Mouse (Mus musculus): ENCODE results near the gene Atp7b. TPM values are rescaled to one million over a fixed set of nuclear protein-coding genes. Genes with fewer than 3 reads are reported as not detected.
A peak's percentile ranks its signal among the peaks of the same experiment; 100 is the strongest.

Atp7b gene
- polyA plus RNA-seq, 1 experiment from 2014 or later = 1.9 TPM

DNA sequence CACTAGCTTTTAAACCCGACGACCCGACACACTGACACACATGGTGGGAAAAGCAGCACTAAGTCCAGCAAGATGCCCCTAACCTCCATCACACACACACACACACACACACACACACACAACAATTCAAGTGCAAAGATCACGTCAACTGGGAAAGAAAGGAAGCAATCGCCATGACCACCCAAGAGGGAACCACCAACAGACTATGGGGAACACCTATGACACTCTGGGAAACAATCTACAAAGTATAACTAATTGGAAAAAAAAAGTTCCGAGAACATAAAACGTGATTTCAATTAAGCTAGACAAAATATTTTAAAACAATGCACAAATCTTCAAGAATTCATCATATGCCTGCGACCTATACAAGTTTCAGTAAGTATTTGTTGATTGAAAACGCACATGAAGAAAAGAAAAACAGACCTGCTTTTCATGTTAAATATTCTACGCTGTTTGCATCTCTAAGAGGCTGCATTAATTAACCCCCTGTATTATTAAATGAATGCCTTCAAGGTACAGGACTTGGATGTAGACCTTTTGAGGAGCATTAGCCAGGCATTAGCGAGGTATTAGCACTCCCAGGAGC is 859 bp downstream of the Atp7b start:
- Histone ChIP-seq H3K4me1 (ENCODE audit: insufficient read depth) (no peaks in the 10 kb centered on the region; the same call in 1 of the 2 replicates), H3K9me3 (ENCODE audit: low read depth, low read length) (no peaks in the 10 kb centered on the region), H3K4me2 (peak overlapping the region; percentile 75), H3K36me3 (ENCODE audit: insufficient read depth) (peaks cover 16% of the 10 kb centered on the region), H3K9ac (peak overlapping the region; percentile 61), H3K27ac (ENCODE audit: low read depth) (no peak overlapping the region), H3K4me3 (ENCODE audit: low read depth, low read length) (peak overlapping the region; percentile 66), H3K27me3 (ENCODE audit: insufficient read depth, low read length) (peaks cover 22% of the 10 kb centered on the region)
- ATAC-seq (ENCODE audit: insufficient read depth) (no peak), DNase-seq (no peak)
- TF ChIP-seq CTCF (IDR thresholded peaks at IDR 0.05; ENCODE audit: low read depth) = no peak
- WGBS = 46% methylated on average over 11 of the region's 11 CpGs

DNA sequence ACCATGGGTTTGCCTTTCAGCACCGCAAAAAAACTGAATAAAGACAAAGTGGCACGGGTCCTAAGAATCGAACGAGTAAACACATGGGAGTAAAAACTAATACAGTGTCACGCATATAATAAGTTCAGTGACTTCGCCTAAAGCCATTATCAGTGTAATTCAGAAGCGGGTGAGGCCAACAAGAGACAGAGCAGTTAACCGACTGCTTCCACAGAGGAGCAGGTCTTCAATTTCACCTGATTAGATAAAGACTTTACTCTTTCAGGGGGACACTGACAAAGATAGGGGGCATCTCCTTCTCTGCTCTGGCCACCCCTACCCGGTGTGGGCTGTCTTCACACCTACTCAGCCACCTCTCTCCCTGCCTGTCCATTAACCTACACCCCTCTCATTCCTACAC is 1.7 kb downstream of the Atp7b start:
- no peaks in the 10 kb centered on the region for H3K9me3 ChIP-seq (ENCODE audit: low read depth, low read length)
- 58% methylated on average over 9 of the region's 9 CpGs for WGBS
- TF ChIP-seq CTCF (IDR thresholded peaks at IDR 0.05; ENCODE audit: low read depth) = no peak
- H3K27ac ChIP-seq (ENCODE audit: low read depth) = no peak overlapping the region
- peaks cover 7% of the 10 kb centered on the region; the same call in 1 of the 2 replicates for H3K36me3 ChIP-seq (ENCODE audit: insufficient read depth)
- H3K4me3 ChIP-seq (ENCODE audit: low read depth, low read length) = no peak overlapping the region
- H3K4me2 ChIP-seq = no peak overlapping the region
- H3K27me3 ChIP-seq (ENCODE audit: insufficient read depth, low read length) = peaks cover 22% of the 10 kb centered on the region
- H3K4me1 ChIP-seq (ENCODE audit: insufficient read depth) = no peaks in the 10 kb centered on the region; the same call in 1 of the 2 replicates
- DNase-seq (no peak), ATAC-seq (ENCODE audit: insufficient read depth) (no peak)
- H3K9ac ChIP-seq = no peak overlapping the region

DNA sequence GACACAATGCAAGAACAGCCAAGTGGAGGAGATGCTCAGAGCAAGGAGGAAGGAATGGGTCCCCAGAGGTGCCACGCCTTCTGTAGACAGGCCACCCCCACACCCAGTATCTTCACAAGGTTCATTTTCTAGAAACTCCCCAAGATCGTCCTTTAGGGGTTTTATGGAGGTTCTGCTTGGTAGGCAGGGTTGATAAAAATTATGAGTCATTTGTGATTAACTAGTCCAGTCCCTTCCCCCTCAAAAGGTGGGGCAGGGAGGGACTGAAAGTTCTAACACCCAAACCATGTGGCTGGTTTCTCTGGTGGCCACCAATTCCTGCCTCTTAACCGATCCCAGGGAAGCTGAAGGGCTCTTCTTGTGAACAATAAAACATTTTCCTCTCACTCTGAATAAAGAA is 3.3 kb downstream of the Atp7b start:
- H3K4me3 ChIP-seq (ENCODE audit: low read depth, low read length) = no peak overlapping the region
- H3K4me1 ChIP-seq (ENCODE audit: insufficient read depth) = no peaks in the 10 kb centered on the region; the same call in 1 of the 2 replicates
- H3K9me3 ChIP-seq (ENCODE audit: low read depth, low read length) = no peaks in the 10 kb centered on the region
- H3K27me3 ChIP-seq (ENCODE audit: insufficient read depth, low read length) = peaks cover 22% of the 10 kb centered on the region
- 71% methylated on average over 3 of the region's 3 CpGs for WGBS
- no peak overlapping the region for H3K9ac ChIP-seq
- ATAC-seq (ENCODE audit: insufficient read depth) (no peak), DNase-seq (no peak)
- no peaks in the 10 kb centered on the region for H3K36me3 ChIP-seq (ENCODE audit: insufficient read depth)
- H3K27ac ChIP-seq (ENCODE audit: low read depth) = no peak overlapping the region
- no peak for TF ChIP-seq CTCF (IDR thresholded peaks at IDR 0.05; ENCODE audit: low read depth)
- no peak overlapping the region for H3K4me2 ChIP-seq

DNA sequence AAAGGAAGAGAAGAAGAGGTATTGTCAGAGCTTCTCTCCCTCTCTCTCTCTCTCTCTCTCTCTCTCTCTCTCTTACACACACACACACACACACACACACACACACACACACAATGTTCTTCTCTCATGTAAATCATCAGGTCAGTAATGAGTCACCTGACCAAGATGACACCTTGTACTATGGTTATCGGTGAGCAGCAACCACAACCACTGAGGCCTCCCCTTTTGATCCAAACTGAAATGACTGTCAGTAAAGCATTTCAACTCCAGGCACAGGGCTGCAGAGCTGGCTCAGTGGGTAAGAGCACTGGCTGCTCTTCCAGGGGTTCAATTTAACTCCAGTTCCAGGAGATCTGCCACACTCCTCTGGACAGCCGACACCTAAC is 4.6 kb downstream of the Atp7b start:
- Histone ChIP-seq H3K4me3 (ENCODE audit: low read depth, low read length) (no peak overlapping the region), H3K27ac (ENCODE audit: low read depth) (no peak overlapping the region), H3K9me3 (ENCODE audit: low read depth, low read length) (no peaks in the 10 kb centered on the region), H3K9ac (no peak overlapping the region), H3K4me2 (no peak overlapping the region), H3K27me3 (ENCODE audit: insufficient read depth, low read length) (peaks cover 22% of the 10 kb centered on the region), H3K4me1 (ENCODE audit: insufficient read depth) (no peaks in the 10 kb centered on the region; the same call in 1 of the 2 replicates), H3K36me3 (ENCODE audit: insufficient read depth) (no peaks in the 10 kb centered on the region)
- DNase-seq = no peak
- no peak for ATAC-seq (ENCODE audit: insufficient read depth)
- WGBS = 90% methylated on average over 2 of the region's 2 CpGs
- no peak for TF ChIP-seq CTCF (IDR thresholded peaks at IDR 0.05; ENCODE audit: low read depth)

DNA sequence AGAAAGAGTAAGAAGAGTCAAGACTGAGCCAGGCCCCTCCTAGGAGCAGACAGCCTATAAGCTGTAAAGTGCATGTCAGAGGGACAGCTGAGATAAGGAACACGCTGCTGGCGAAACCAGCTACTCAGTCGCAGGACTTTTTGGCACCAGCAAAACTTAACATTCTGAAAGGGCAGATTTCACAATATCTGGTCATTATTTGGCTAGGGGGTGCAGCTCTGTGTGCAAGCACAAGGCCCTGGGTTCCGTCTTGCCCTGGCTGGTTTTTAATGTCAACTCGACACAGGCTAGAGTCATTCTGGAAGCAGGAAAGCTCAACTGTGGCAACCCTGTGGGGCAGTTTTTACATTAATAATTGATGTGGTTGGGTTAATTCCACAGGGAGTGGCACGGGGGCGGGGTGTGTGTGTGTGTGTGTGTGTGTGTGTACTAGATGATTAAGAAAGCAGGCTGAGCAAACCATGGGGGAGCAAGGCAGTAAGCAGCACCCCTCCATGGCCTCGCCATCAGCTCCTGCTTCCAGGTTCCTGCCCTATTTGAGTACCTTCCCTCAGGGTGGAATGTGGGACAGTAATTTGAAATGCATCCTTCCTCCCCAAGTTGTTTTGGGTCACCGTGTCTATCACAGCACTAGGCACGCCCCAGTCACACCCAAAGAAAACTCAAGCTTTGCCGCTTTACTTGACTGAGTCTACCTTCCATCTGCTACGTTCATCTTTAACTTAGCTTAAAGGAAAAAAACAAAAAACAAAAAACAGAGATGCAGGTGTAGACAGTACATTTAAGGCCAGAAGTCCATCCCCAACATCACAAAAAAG is 5.2 kb downstream of the Atp7b start:
- WGBS = 62% methylated on average over 12 of the region's 12 CpGs
- ATAC-seq (ENCODE audit: insufficient read depth) = peak; percentile 56; the same call in 1 of the 2 replicates

DNA sequence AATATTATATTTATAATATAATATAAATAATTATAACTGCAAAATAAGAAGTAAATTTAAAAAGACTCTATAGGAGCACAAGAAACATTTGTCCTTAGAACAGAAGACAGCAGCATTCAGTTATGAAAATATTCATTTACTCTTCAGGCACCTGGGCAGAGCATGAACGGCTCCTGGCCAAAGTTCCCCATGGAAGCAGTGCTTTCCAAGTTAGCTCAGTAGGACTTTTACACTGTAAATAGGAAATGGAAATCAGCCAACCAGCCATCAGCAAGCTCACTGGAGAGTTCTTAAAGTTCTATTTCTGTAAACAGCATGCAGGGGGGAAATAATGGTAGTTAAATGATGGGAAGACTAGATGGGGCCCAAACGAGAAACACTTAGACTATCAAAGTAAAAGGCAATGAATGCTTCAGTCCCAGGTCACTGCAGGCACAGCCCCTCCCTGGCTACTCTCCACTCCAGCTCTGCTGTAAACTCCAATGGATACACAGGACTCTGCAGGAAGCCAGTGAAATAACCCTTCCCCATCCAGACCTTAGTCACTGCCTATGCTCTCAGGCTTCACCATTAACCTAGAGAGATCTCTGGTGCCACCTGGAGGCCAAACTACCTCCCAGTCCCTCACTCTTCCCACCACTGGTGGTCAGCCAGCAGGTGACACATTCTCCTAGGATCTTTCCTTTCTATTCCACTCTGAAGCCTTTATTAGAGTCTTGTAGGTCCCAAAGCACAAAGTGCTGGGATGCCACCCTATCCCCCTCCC is 12.2 kb downstream of the Atp7b start:
- WGBS = 71% methylated on average over 2 of the region's 2 CpGs
- no peak overlapping the region for H3K9ac ChIP-seq
- DNase-seq (peak; percentile 76), ATAC-seq (ENCODE audit: insufficient read depth) (peak; percentile 76)
- no peaks in the 10 kb centered on the region for H3K9me3 ChIP-seq (ENCODE audit: low read depth, low read length)
- peak; percentile 71 for TF ChIP-seq CTCF (IDR thresholded peaks at IDR 0.05; ENCODE audit: low read depth)
- no peaks in the 10 kb centered on the region for H3K36me3 ChIP-seq (ENCODE audit: insufficient read depth)
- no peaks in the 10 kb centered on the region for H3K4me1 ChIP-seq (ENCODE audit: insufficient read depth)
- no peak overlapping the region for H3K4me3 ChIP-seq (ENCODE audit: low read depth, low read length)
- H3K4me2 ChIP-seq = no peak overlapping the region
- H3K27ac ChIP-seq (ENCODE audit: low read depth) = no peak overlapping the region
- H3K27me3 ChIP-seq (ENCODE audit: insufficient read depth, low read length) = no peaks in the 10 kb centered on the region

More for the DNA sequence above, 5.2 kb downstream of the Atp7b start:
- H3K9me3 ChIP-seq (ENCODE audit: low read depth, low read length) = no peaks in the 10 kb centered on the region
- peaks cover 21% of the 10 kb centered on the region for H3K27me3 ChIP-seq (ENCODE audit: insufficient read depth, low read length)
- no peaks in the 10 kb centered on the region; the same call in 1 of the 2 replicates for H3K4me1 ChIP-seq (ENCODE audit: insufficient read depth)
- H3K4me2 ChIP-seq = 0 out of 2 replicates have a peak overlapping the region, but pooled peaks have one; percentile 4
- no peak overlapping the region for H3K9ac ChIP-seq
- peak; percentile 45 for DNase-seq
- H3K36me3 ChIP-seq (ENCODE audit: insufficient read depth) = no peaks in the 10 kb centered on the region
- TF ChIP-seq CTCF (IDR thresholded peaks at IDR 0.05; ENCODE audit: low read depth) = no peak
- H3K4me3 ChIP-seq (ENCODE audit: low read depth, low read length) = no peak overlapping the region
- H3K27ac ChIP-seq (ENCODE audit: low read depth) = no peak overlapping the region

Measured in lung, embryonic 14.5 days (tissue).